Mouse (Mus musculus) testis, adult 10 weeks (tissue): Measurements from ENCODE around the gene Vmn2r8. TPM values are rescaled to one million over a fixed set of nuclear protein-coding genes. Genes with fewer than 3 reads are reported as not detected.

Experiments used
- polyA plus RNA-seq: library from polyadenylated mRNA; stranded (reverse); fragments of 350-450 nt; fragmentation: Illumina TruSeq; extraction: RNeasy Lipid Tissue Mini Kit (QIAGEN cat#74804); gene quantifications from one replicate; pipeline ENCODE4 v1.2.3, GENCODE M21; 2014; ENCODE audit warnings: low read depth, low replicate concordance

Vmn2r8 gene
- not detected for polyA plus RNA-seq

GRCm38 (mm10) chr5:108808750-108809149 is at the start of gene Vmn2r8:
Gene Vmn2r8, minus strand, starts transcription at chr5:108808850.

GRCm38 (mm10) chr5:108852501-108852900 is 43.9 kb upstream of the Vmn2r8 start, which contains the start of gene Vmn2r9:
Gene Vmn2r9, minus strand, starts transcription at chr5:108852601.

GRCm38 (mm10) chr5:108795263-108795662 is 13.4 kb downstream of the Vmn2r8 start, which contains the start of gene Tmed11:
Gene Tmed11, minus strand, starts transcription at chr5:108795363.

GRCm38 (mm10) chr5:108774630-108775306 is 33.9 kb downstream of the Vmn2r8 start, which contains the start of gene Rnf212:
Gene Rnf212, minus strand, starts transcription at chr5:108774982.

Other genes with a start within 250 kb of the Vmn2r8 start
- 26.0 TPM for gene Gak, start 179.1 kb downstream of the Vmn2r8 start, polyA plus RNA-seq
- 43.3 TPM for gene Tmem175, start 179.1 kb downstream of the Vmn2r8 start, polyA plus RNA-seq
- gene Idua, start 148.5 kb downstream of the Vmn2r8 start, polyA plus RNA-seq: 1.4 TPM
- gene Dgkq, start 139.2 kb downstream of the Vmn2r8 start, polyA plus RNA-seq: 1.6 TPM
- not detected for gene Slc26a1, start 133.3 kb downstream of the Vmn2r8 start, polyA plus RNA-seq
- gene Fgfrl1, start 116.5 kb downstream of the Vmn2r8 start, polyA plus RNA-seq: 2.9 TPM
- gene Rnf212, start 33.9 kb downstream of the Vmn2r8 start, polyA plus RNA-seq: 12.3 TPM
- not detected for gene Tmed11, start 13.5 kb downstream of the Vmn2r8 start, polyA plus RNA-seq
- not detected for gene Vmn2r9, start 43.8 kb upstream of the Vmn2r8 start, polyA plus RNA-seq
- not detected for gene Vmn2r10, start 197.7 kb upstream of the Vmn2r8 start, polyA plus RNA-seq